Mouse (Mus musculus): ENCODE measurements around the gene B3gnt3. TPM values are rescaled to one million over a fixed set of nuclear protein-coding genes. Genes with fewer than 3 reads are reported as not detected.

Gene B3gnt3
- polyA plus RNA-seq, 1 experiment from 2014 or later, result 4.3 TPM

DNA sequence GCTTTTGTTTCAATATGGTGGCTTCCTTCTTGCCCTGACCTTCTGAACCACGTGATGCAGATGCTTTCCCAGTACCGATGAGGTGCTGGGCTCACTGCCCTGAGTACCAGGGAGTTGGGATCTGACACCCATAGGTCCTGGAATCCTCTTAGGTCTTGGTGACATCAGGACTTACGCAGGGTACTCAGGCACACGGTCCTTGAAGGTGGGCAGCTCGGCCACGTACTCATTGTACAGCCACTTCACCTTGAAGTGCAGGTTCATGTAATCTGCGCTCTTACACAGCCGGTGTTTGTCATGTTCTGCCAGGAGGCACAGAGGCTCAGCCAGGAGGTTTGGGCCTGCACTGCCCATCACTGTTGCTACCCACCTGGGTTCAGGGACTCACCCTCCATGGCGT lies 56.1 kb downstream of the B3gnt3 start:
- no peak overlapping the region for H3K27ac ChIP-seq
- DNase-seq (ENCODE audit: low spot score) (no peak), ATAC-seq (replicated peaks; ENCODE audit: low FRiP score, low read depth) (no peak)
- H3K4me2 ChIP-seq (ENCODE audit: low read length), result no peak overlapping the region
- no peaks in the 10 kb centered on the region for H3K9me3 ChIP-seq (replicated peaks; ENCODE audit: low read length)
- WGBS, result 83% methylated on average over 9 of the region's 9 CpGs
- no peak overlapping the region for H3K4me3 ChIP-seq (replicated peaks; ENCODE audit: low read depth, low read length)
- H3K27me3 ChIP-seq (ENCODE audit: insufficient read depth, low read length), result no peaks in the 10 kb centered on the region
- H3K4me1 ChIP-seq (replicated peaks; ENCODE audit: insufficient read depth, low read length), result no peaks in the 10 kb centered on the region
- no peak overlapping the region for H3K9ac ChIP-seq (ENCODE audit: low read depth, low read length)
- no peak for TF ChIP-seq CTCF (IDR thresholded peaks at IDR 0.05; ENCODE audit: low read depth)
- H3K36me3 ChIP-seq (ENCODE audit: insufficient read depth, low read length), result no peaks in the 10 kb centered on the region

Other genes starting within 250 kb of the B3gnt3 start
- gene Abhd8, start 238.1 kb downstream of the B3gnt3 start, polyA plus RNA-seq (2015; fragmentation: Nextera tagmentation; extraction: Ambion mirVana), result 35.0 and 38.3 TPM in 2 replicates
- gene Mrpl34, start 236.8 kb downstream of the B3gnt3 start, polyA plus RNA-seq (2015; fragmentation: Nextera tagmentation; extraction: Ambion mirVana), result 242 and 245 TPM in 2 replicates
- 88.0 and 93.7 TPM in 2 replicates for gene Dda1, start 232.6 kb downstream of the B3gnt3 start, polyA plus RNA-seq (2015; fragmentation: Nextera tagmentation; extraction: Ambion mirVana)
- gene Ano8, start 215.8 kb downstream of the B3gnt3 start, polyA plus RNA-seq (2015; fragmentation: Nextera tagmentation; extraction: Ambion mirVana), result 0.84 and 1.4 TPM in 2 replicates
- 14.5 and 14.6 TPM in 2 replicates for gene Gtpbp3, start 213.7 kb downstream of the B3gnt3 start, polyA plus RNA-seq (2015; fragmentation: Nextera tagmentation; extraction: Ambion mirVana)
- gene Plvap, start 190.0 kb downstream of the B3gnt3 start, polyA plus RNA-seq (2015; fragmentation: Nextera tagmentation; extraction: Ambion mirVana), result 182 and 208 TPM in 2 replicates
- 0.19 and 0.20 TPM in 2 replicates for gene Ccdc194, start 176.1 kb downstream of the B3gnt3 start, polyA plus RNA-seq (2015; fragmentation: Nextera tagmentation; extraction: Ambion mirVana)
- 106 and 124 TPM in 2 replicates for gene Bst2, start 164.3 kb downstream of the B3gnt3 start, polyA plus RNA-seq (2015; fragmentation: Nextera tagmentation; extraction: Ambion mirVana)
- gene Mvb12a, start 158.9 kb downstream of the B3gnt3 start, polyA plus RNA-seq (2015; fragmentation: Nextera tagmentation; extraction: Ambion mirVana), result 129 and 131 TPM in 2 replicates
- 17.1 and 19.1 TPM in 2 replicates for gene Tmem221, start 142.9 kb downstream of the B3gnt3 start, polyA plus RNA-seq (2015; fragmentation: Nextera tagmentation; extraction: Ambion mirVana)
- 0.13 and 0.20 TPM in 2 replicates for gene Nxnl1, start 135.2 kb downstream of the B3gnt3 start, polyA plus RNA-seq (2015; fragmentation: Nextera tagmentation; extraction: Ambion mirVana)
- gene Slc27a1, start 132.9 kb downstream of the B3gnt3 start, polyA plus RNA-seq (2015; fragmentation: Nextera tagmentation; extraction: Ambion mirVana), result 50.5 and 53.7 TPM in 2 replicates
- 279 and 296 TPM in 2 replicates for gene Pgls, start 109.6 kb downstream of the B3gnt3 start, polyA plus RNA-seq (2015; fragmentation: Nextera tagmentation; extraction: Ambion mirVana)
- 2.5 and 2.8 TPM in 2 replicates for gene Fam129c, start 104.1 kb downstream of the B3gnt3 start, polyA plus RNA-seq (2015; fragmentation: Nextera tagmentation; extraction: Ambion mirVana)
- gene Colgalt1, start 90.8 kb downstream of the B3gnt3 start, polyA plus RNA-seq (2015; fragmentation: Nextera tagmentation; extraction: Ambion mirVana), result 64.1 and 66.2 TPM in 2 replicates
- gene Unc13a, start 30.0 kb downstream of the B3gnt3 start, polyA plus RNA-seq (2015; fragmentation: Nextera tagmentation; extraction: Ambion mirVana), result 0.50 and 0.60 TPM in 2 replicates
- gene Jak3, start 25.5 kb downstream of the B3gnt3 start, polyA plus RNA-seq (2015; fragmentation: Nextera tagmentation; extraction: Ambion mirVana), result 5.3 TPM in 2 replicates
- 1.3 TPM in 2 replicates for gene Insl3, start 12.6 kb downstream of the B3gnt3 start, polyA plus RNA-seq (2015; fragmentation: Nextera tagmentation; extraction: Ambion mirVana)
- 3.4 and 4.1 TPM in 2 replicates for gene Fcho1, start 23.9 kb upstream of the B3gnt3 start, polyA plus RNA-seq (2015; fragmentation: Nextera tagmentation; extraction: Ambion mirVana)
- gene Zfp709, start 180.2 kb upstream of the B3gnt3 start, polyA plus RNA-seq (2015; fragmentation: Nextera tagmentation; extraction: Ambion mirVana), result 4.8 and 5.4 TPM in 2 replicates
- 4.0 and 4.6 TPM in 2 replicates for gene Zfp882, start 206.8 kb upstream of the B3gnt3 start, polyA plus RNA-seq (2015; fragmentation: Nextera tagmentation; extraction: Ambion mirVana)
- 13.6 and 17.3 TPM in 2 replicates for gene Zfp617, start 206.8 kb upstream of the B3gnt3 start, polyA plus RNA-seq (2015; fragmentation: Nextera tagmentation; extraction: Ambion mirVana)
- 20.9 and 21.9 TPM in 2 replicates for gene Zfp961, start 249.2 kb upstream of the B3gnt3 start, polyA plus RNA-seq (2015; fragmentation: Nextera tagmentation; extraction: Ambion mirVana)

Data from kidney, postnatal 0 days (tissue).